Mouse (Mus musculus): ENCODE measurements at regions not wholly inside any gene's neighbourhood (a gene's known extent, or its start where the extent isn't known, plus 50 kb on each side); places are given as distances from the start of the nearest gene placed in this dataset.

DNA sequence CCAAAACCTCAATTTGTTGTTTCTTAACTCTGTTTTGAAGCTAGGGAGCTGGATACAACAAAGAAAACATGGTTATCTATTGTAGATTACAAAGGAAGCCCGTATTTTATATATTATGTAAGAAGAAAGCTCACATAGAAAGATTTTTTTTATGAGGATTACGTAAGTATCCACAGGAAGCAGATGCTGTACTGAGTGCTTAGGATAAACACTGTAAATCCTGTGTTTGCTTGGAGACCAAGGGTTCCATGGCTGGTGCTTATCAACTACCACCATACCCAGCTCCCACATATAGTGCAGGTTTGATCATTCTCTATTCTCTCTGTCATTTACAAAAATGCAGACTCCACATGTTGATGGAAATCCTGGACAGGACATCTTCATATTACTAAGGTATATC is 131.2 kb upstream of the Ahr start:
- TF ChIP-seq CTCF (IDR thresholded peaks at IDR 0.05; ENCODE audit: borderline replicate concordance, insufficient read depth, low read length): no peak
- TF ChIP-seq POLR2A (IDR thresholded peaks at IDR 0.05; ENCODE audit: low read depth, low read length): no peak

All from embryonic fibroblast, embryonic 13.5 days (primary cell).